Mouse (Mus musculus): Measurements from ENCODE around the gene Eif4h. TPM values are rescaled to one million over a fixed set of nuclear protein-coding genes. Genes with fewer than 3 reads are reported as not detected.

The Eif4h gene
- total RNA-seq (2021): 100 to 1,000 TPM in 1 of 2 experiments, 10 to 100 TPM in 1; 92.2 to 105 TPM
- long read RNA-seq, experiment 1, transcript Eif4h-205 (7 exons, 2,726 nt): minor isoform, 33 of 210 reads
- long read RNA-seq, experiment 1, transcript Eif4h-201 (6 exons, 2,367 nt): major isoform, 145 of 210 reads
- long read RNA-seq, experiment 1, partial matches to known transcripts: 11 of 210 reads
- long read RNA-seq, experiment 1, other reads (novel, unspliced or antisense): 21 of 210 reads
- long read RNA-seq, experiment 2, transcript Eif4h-201 (6 exons, 2,367 nt): major isoform, 150 of 201 reads
- long read RNA-seq, experiment 2, transcript Eif4h-205 (7 exons, 2,726 nt): minor isoform, 19 of 201 reads
- long read RNA-seq, experiment 2, partial matches to known transcripts: 9 of 201 reads
- long read RNA-seq, experiment 2, other reads (novel, unspliced or antisense): 23 of 201 reads

DNA sequence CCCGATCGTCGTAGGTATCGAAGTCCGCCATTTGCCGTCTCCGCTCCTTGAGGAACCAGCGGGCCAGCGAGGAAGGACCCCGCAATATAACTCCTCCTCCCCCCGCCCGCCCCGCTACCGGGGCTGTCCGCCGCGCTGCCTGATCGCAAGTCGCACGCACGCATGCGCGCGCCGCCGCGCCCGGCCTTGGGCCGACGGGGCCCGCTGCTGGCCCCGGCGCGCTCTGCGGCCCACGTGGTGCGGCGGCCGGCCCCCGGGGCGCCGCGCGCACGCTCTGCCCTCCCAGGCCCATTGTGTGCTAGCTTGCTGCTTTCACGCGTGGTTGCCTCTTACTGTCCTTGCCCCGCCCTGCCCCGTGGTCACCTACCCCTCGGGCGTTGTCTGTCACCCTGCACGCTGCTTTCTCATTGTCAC, at the start of gene Eif4h:
Gene Eif4h (minus strand): TSS at position 222 of the 414 bp plus-strand sequence.
- Histone ChIP-seq H3K4me3 (peak within 1 kb of the TSS; percentile 100), H3K27ac (peak within 1 kb of the TSS; percentile 98)
- intact Hi-C loops (cut with DNase I): loop anchor here (5.0 kb wide), 1 partner anchor 48 kb away; the partner anchor contains the start of gene Limk1
- TF ChIP-seq CTCF (IDR thresholded peaks at IDR 0.05): no peak
- DNase-seq: peak; percentile 98

DNA sequence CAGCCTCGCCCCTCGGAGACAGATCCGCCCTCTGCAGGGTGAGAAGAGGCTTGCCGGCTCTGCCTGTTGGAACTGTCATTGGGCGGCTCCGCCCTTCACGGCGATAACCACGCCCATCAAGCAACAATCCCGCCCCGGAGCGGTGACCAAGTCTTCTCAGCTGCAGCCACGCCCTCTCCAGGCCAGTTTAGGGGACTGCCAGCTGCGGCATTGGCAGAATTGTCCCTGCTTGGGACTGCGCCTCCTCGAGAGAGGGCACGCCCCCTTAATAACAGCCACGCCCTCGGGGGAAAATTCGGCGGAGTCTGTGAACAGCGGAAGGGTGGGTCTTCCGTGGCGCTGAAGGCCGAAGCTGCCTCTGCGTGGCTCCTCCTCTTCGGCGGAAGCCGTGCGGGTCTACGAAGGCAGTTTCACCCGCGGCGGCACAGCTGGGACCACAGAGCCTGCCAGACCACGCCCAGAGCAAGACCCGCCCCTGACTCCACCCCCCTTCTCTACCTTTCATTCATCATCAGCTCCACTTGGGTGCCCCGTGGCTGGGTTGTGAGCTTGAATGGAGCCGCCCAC, 49.5 kb upstream of the Eif4h start:
- Histone ChIP-seq H3K27ac (peak overlapping the region; percentile 85), H3K4me3 (peak overlapping the region; percentile 87)
- peak; percentile 99 for DNase-seq
- TF ChIP-seq CTCF (IDR thresholded peaks at IDR 0.05): peak; percentile 57
- intact Hi-C loops (cut with DNase I): loop anchor here (5.0 kb wide), 2 partner anchors 52 to 106 kb away; partner anchors contain the start of genes Eif4h and Rfc2

DNA sequence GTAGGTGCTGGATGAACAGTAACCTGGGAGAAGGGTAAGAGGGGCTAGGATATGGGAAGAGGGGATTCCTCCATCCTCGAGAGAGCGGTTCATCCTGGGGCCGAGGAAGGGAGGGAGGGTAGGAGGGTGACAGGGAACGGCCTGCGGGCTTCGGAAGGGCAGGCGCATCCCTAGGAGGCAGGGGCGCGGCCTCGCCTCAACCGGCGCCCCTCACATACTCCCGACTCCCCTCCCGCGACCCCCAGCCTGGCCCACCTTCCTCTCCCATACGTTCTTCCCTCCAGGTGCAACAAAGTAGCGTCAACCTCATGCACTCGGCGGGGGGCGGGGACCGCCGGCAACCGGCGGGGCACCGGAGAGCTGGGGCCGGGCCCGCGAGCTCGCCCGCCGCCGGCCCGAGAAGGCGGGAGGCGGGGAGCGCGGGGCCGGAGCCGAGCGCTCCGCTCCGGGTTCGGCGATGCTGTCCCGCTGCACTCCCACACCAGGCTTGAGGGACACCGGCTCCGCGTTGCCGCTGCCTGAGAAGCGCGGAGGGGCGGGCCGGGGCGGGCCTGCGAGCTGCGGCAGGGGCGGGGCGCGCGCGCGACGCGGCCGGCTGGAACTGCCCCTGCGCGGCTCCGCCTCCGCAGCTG, 48.9 kb upstream of the Eif4h start, which contains the start of gene Limk1:
Gene Limk1 (minus strand): TSS at position 513 of the 632 bp plus-strand sequence.
- peak within 1 kb of the TSS; percentile 87 for H3K4me3 ChIP-seq
- intact Hi-C loops (cut with DNase I): loop anchor here (5.0 kb wide), 2 partner anchors 51 to 106 kb away; partner anchors contain the start of genes Eif4h and Rfc2
- H3K27ac ChIP-seq: peak within 1 kb of the TSS; percentile 85
- no peak for DNase-seq
- no peak for TF ChIP-seq CTCF (IDR thresholded peaks at IDR 0.05)

DNA sequence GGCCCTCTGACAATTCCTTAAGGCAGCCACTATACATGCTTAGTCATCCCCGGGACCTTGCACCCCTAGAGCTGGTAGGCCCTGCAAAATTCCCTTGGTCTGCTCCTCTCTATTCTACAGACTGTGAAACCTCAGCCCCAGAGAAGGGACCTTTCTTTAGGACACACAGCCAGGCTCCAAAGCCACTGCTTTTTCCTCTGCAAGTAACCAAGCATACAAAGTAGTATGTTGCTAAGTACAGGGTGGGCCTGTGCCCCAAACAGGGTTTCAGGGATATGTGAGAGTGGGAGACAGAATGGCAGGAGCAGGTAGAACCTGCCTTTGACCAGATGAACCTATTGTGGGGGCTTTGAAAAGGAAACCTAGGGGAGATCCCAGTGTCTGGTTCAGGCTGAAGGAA, 47.9 kb upstream of the Eif4h start:
- DNase-seq: no peak
- Histone ChIP-seq H3K27ac (no peak overlapping the region), H3K4me3 (peak overlapping the region; percentile 87; the same call in 1 of the 2 replicates)
- intact Hi-C loops (cut with DNase I): loop anchor here (5.0 kb wide), 2 partner anchors 50 to 105 kb away; partner anchors contain the start of genes Eif4h and Rfc2
- no peak for TF ChIP-seq CTCF (IDR thresholded peaks at IDR 0.05)

DNA sequence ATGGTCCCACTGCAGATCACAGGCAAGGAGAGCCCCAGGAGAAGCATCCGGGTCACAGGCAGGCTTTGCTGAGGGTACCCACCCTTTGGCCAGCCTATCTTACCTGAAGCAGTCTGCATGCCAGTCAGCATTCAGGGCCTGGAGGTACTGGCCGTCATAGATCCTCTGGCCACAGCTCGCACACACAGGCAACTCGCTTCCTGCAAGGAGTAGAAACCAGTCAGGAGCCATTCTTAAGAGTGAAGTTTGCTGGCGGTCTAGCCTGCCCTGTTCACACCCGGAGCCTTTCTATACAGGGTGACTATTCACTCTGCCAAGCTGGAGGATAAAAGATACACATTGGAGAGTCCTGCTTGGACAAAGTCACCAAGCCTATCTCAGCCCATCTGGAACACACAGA, 47.3 kb upstream of the Eif4h start:
- Histone ChIP-seq H3K27ac (no peak overlapping the region), H3K4me3 (no peak overlapping the region)
- no peak for DNase-seq
- intact Hi-C loops (cut with DNase I): loop anchor here (5.0 kb wide), 2 partner anchors 49 to 104 kb away; partner anchors contain the start of genes Eif4h and Rfc2
- TF ChIP-seq CTCF (IDR thresholded peaks at IDR 0.05): no peak

DNA sequence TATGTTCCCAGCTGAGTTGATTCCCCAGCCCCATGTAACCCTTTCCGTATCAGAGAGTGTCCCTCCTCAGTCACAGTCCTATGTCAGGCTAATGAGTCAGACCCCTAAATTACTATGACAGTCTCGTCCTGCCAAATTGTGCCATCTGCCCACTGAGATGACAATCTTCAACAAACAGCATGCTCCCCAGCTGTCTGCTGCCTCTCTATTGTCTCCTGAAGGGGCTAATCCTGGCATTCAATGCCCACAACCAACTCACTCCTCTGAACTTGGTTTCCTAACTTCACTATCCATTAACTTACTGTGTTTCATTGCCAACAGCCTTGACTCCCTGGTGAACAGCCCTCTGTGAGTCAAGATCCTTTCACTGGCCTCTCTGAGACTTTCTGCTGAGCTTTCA, 45.1 kb upstream of the Eif4h start:
- DNase-seq: no peak
- intact Hi-C loops (cut with DNase I): no loop called here
- no peak for TF ChIP-seq CTCF (IDR thresholded peaks at IDR 0.05)
- Histone ChIP-seq H3K4me3 (no peak overlapping the region), H3K27ac (no peak overlapping the region)

DNA sequence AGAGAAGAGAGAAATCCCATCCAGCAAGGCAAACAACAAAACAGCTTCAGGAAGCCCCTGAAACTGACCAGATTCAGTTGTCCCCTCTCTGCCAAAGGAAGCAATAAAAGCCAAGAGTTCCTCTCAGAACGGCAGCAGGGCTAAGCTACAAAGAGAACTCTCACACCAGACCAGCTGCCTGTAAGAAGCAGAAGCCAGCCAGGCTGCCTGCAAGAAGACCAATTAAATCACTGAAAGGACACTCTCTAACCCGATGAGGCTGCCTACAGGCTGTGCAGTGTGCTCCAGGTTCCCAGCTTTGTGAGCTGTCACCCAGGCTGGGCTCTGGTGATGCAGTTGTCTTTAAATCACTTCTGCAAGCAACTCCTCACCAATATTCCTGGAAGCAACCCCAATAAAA, 44.5 kb upstream of the Eif4h start:
- no peak for TF ChIP-seq CTCF (IDR thresholded peaks at IDR 0.05)
- Histone ChIP-seq H3K27ac (no peak overlapping the region), H3K4me3 (no peak overlapping the region)
- intact Hi-C loops (cut with DNase I): no loop called here
- no peak for DNase-seq

DNA sequence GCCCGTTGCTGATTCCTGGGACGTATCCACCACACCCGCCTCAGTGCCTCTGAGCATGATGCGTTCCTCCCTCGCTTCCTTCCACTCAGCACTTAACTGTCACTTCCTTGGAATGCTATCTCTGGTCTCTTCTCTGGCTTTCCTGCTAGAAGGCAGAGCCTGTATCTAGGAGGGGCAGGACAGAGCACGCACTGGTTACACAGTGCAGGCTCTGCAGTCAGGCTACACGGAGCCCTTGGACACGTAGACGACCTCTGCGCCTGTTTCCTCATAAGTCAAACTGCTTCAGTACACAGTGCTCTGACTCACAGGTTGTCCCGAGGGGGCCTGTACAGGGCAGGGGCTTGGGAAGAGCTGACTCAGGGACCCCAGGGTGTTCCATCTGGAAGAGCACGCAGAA, 40.9 kb upstream of the Eif4h start:
- peak; percentile 46 for DNase-seq
- no peak overlapping the region for H3K4me3 ChIP-seq

DNA sequence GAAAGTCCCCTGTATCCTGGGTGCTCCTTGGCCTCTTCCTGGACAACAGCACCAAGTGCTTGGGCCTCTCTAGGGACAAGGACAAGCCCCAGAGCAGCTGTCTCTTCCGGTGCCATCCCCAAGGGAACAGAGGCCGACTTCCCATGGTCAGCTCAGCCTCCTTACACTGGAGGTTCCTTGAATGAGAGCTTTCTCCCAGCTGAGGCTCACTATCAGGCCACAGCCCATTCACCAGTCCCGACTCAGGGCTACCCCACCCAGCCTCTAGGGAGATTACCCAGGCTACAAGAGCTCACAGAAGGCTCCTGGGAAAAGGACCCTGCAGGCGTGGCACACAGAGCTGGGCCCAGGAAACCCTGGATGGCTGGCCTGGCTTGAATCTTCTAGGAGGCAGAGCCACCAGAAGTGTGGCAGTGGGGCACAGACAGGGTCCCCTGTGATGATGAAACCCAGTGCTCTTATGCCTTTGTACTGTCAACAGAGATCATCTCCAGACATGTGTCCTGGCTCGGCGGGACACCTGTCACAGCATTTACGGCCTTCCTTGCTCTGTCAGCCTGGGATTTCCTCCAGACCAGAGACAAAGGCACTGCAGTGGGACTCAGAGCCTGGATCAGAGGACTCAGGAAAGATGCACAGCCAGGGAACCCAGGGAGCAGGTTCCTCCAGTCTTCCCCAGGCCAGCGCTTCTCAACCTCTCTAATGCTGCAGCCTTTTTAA, 39.7 kb upstream of the Eif4h start:
- peak; percentile 43 for DNase-seq
- H3K27ac ChIP-seq: peak overlapping the region; percentile 73
- H3K4me3 ChIP-seq: peak overlapping the region; percentile 69; the same call in 1 of the 2 replicates
- intact Hi-C loops (cut with DNase I): no loop called here
- no peak for TF ChIP-seq CTCF (IDR thresholded peaks at IDR 0.05)

More for the DNA sequence above, 40.9 kb upstream of the Eif4h start:
- no peak for TF ChIP-seq CTCF (IDR thresholded peaks at IDR 0.05)
- peak overlapping the region; percentile 73 for H3K27ac ChIP-seq
- intact Hi-C loops (cut with DNase I): no loop called here

DNA sequence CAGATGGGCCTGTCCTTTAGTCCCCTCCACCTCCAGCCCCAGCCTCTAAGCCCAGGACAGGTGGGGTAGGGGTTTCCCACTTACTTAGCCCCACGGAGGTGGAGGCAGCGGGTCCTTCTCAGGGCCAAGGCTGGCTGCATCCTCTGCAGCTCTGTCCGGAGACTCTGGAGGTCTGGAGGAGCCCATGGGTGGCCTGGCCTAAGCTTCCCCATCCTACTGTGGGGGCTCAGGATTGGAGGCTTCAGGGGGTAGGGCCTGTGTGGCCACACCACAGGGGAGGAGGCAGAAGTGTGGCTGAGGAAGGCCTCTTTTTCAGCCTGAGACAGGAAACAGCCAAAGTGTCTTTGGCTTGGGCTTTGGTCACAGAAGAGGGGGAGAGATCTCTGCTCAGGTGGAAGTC, 38.7 kb upstream of the Eif4h start:
- intact Hi-C loops (cut with DNase I): no loop called here

DNA sequence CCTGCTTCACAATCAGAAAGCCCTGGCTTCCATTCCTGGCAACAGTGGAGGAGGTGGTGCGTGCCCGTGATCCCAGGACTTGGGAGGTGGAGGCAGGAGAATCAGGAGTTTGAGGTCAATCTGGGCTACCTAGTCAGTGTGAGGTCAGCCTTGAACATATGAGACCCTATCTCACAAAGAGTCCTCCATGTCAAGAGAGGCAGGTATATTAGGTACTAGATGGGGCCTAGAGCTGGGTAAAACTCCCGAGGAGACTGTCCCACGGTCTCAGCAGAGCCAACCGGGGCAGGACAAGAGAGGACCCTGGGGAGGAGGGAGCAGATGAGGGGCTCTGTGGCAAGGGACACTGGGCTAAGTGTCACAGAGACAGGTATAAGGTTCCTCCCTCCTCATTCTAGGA, 38.2 kb upstream of the Eif4h start:
- TF ChIP-seq CTCF (IDR thresholded peaks at IDR 0.05): no peak
- H3K4me3 ChIP-seq: peak overlapping the region; percentile 69
- no peak for DNase-seq
- peak overlapping the region; percentile 73 for H3K27ac ChIP-seq
- intact Hi-C loops (cut with DNase I): no loop called here

More for the DNA sequence above, 38.7 kb upstream of the Eif4h start:
- Histone ChIP-seq H3K4me3 (peak overlapping the region; percentile 69), H3K27ac (peak overlapping the region; percentile 73)
- no peak for TF ChIP-seq CTCF (IDR thresholded peaks at IDR 0.05)
- DNase-seq: peak; percentile 66

Measured in gastrocnemius, adult 2 months (tissue).